Mouse (Mus musculus) hindbrain, embryonic 14.5 days (tissue): Measurements from ENCODE around the gene Nfu1. TPM values are rescaled to one million over a fixed set of nuclear protein-coding genes. Genes with fewer than 3 reads are reported as not detected.

ENCODE experiments used
- ATAC-seq: fragments of 200-750 bp; cut with Nextera tagmentation; 2 replicates; pipeline ENCODE4 v1.8.0; 2017; ENCODE audit warnings: moderate number of reproducible peaks, mild to moderate bottlenecking, moderate TSS enrichment, moderate library complexity; ENCODE audit not compliant: low FRiP score
- DNase-seq: peaks from one replicate; pipeline ENCODE4 v3.0.0-alpha.2; 2015; ENCODE audit warnings: low spot score
- H3K27ac ChIP-seq: fragments of 300-500 bp; sonication (generic); 2 replicates; pipeline ENCODE4 v1.5.1; 2014; ENCODE audit warnings: mild to moderate bottlenecking, moderate library complexity
- H3K27me3 ChIP-seq: fragments of 300-500 bp; sonication (generic); 2 replicates; pipeline ENCODE4 v1.6.1; 2014; ENCODE audit warnings: mild to moderate bottlenecking, low read length, mixed read lengths; ENCODE audit not compliant: control insufficient read depth, insufficient read depth
- H3K36me3 ChIP-seq: fragments of 300-500 bp; sonication (generic); replicated peaks from 2 replicates; pipeline ENCODE4 v1.6.1; 2014; ENCODE audit not compliant: control insufficient read depth, insufficient read depth
- H3K4me1 ChIP-seq: fragments of 300-500 bp; sonication (generic); replicated peaks from 2 replicates; pipeline ENCODE4 v1.6.1; 2014; ENCODE audit warnings: antibody characterized with exemption, low read length, mixed read lengths; ENCODE audit not compliant: control insufficient read depth, insufficient read depth
- H3K4me2 ChIP-seq: fragments of 300-500 bp; sonication (generic); replicated peaks from 2 replicates; pipeline ENCODE4 v1.6.1; 2014; ENCODE audit warnings: mild to moderate bottlenecking, moderate library complexity
- H3K4me3 ChIP-seq: fragments of 300-500 bp; sonication (generic); replicated peaks from 2 replicates; pipeline ENCODE4 v1.5.1; 2014; ENCODE audit warnings: mild to moderate bottlenecking, low read length
- H3K9ac ChIP-seq: fragments of 300-500 bp; sonication (generic); 2 replicates; pipeline ENCODE4 v1.6.1; 2014
- H3K9me3 ChIP-seq: fragments of 300-500 bp; sonication (generic); 2 replicates; pipeline ENCODE4 v1.6.1; 2016; ENCODE audit warnings: low read length; ENCODE audit not compliant: control insufficient read depth
- WGBS: fragments of 180-500 bp; shearing (Covaris S2); extraction: QIAGEN DNeasy Blood & Tissue Kit; methylation state at CpG from one replicate; pipeline ENCODE4 v1.1.7; 2014; 5-methylcytosine and 5-hydroxymethylcytosine counted together
- polyA plus RNA-seq: library from polyadenylated mRNA; unstranded; fragments of >200 nt; fragmentation: Nextera tagmentation; extraction: Ambion mirVana; gene quantifications from 2 replicates; pipeline ENCODE4 v1.2.1, GENCODE M21; 2014

Gene Nfu1
- polyA plus RNA-seq, 1 experiment from 2014 or later: 146 TPM

- no peak overlapping the region for H3K4me2 ChIP-seq
- H3K9me3 ChIP-seq: no peaks in the 10 kb centered on the region
- no peak overlapping the region for H3K27ac ChIP-seq
- peaks cover 39% of the 10 kb centered on the region for H3K36me3 ChIP-seq
- WGBS: 85% methylated on average over 3 of the region's 3 CpGs
- DNase-seq (no peak), ATAC-seq (no peak)
- no peak overlapping the region for H3K4me3 ChIP-seq
- no peak overlapping the region for H3K9ac ChIP-seq
- no peaks in the 10 kb centered on the region for H3K4me1 ChIP-seq
- no peaks in the 10 kb centered on the region for H3K27me3 ChIP-seq
These were observed 18.0 kb upstream of the Nfu1 start for GRCm38 (mm10) chr6:86991041-86991440.

DNA sequence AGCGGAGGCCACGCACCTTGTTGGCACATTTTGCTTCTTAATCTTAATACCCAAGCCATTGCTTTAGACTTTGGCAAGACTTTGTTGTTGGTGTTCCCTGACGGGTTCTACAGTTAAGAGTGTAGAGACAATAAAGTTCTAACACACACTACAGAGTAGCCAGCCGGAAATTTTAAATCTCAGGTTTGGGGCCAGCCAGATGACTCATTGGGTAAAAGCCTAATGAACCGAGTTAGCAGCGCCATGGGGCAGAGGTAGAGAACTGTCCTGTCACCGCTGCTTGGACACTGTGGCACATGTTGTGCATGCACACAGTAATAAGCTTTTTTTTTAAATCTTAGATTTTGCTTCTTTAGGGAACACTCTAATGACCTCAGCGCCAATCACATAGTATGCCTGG lies 16.7 kb upstream of the Nfu1 start:
- H3K9ac ChIP-seq: no peak overlapping the region
- no peak overlapping the region for H3K4me2 ChIP-seq
- H3K4me3 ChIP-seq: no peak overlapping the region
- no peak for ATAC-seq
- H3K9me3 ChIP-seq: no peaks in the 10 kb centered on the region
- DNase-seq: no peak
- H3K27me3 ChIP-seq: no peaks in the 10 kb centered on the region
- no peaks in the 10 kb centered on the region for H3K4me1 ChIP-seq
- WGBS: 93% methylated on average over 8 of the region's 8 CpGs
- peaks cover 39% of the 10 kb centered on the region for H3K36me3 ChIP-seq
- H3K27ac ChIP-seq: no peak overlapping the region

DNA sequence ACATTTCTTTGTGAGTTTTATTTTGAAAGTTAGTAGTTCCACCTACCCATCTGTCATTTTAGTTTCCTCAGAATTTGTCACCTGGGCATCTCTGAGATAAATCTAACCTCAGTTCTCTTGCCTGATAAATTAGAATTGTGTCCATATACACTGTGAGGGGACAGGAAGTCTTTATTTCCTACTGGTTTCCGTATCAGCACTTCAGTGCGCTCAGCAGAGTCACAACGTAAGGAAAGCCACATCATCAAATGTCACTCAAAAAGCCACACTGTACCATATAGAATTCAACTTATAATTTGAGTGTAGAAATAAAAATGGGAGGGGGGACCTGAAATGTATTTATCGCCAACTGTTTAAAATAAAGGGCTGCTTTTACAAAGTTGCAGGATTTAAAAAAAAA lies 14.8 kb upstream of the Nfu1 start:
- 91% methylated on average over 4 of the region's 4 CpGs for WGBS
- Histone ChIP-seq H3K4me2 (no peak overlapping the region), H3K9ac (no peak overlapping the region), H3K27ac (no peak overlapping the region), H3K36me3 (peaks cover 41% of the 10 kb centered on the region), H3K4me3 (no peak overlapping the region), H3K4me1 (no peaks in the 10 kb centered on the region), H3K9me3 (no peaks in the 10 kb centered on the region), H3K27me3 (no peaks in the 10 kb centered on the region)
- no peak for DNase-seq
- no peak for ATAC-seq

- Histone ChIP-seq H3K27me3 (no peaks in the 10 kb centered on the region), H3K4me2 (no peak overlapping the region), H3K36me3 (peaks cover 45% of the 10 kb centered on the region), H3K4me1 (no peaks in the 10 kb centered on the region), H3K9ac (no peak overlapping the region), H3K4me3 (no peak overlapping the region), H3K9me3 (no peaks in the 10 kb centered on the region), H3K27ac (no peak overlapping the region)
- ATAC-seq (no peak), DNase-seq (no peak)
- 77% methylated on average over 5 of the region's 5 CpGs for WGBS
These were observed 12.3 kb upstream of the Nfu1 start for GRCm38 (mm10) chr6:86996629-86997307.

GRCm38 (mm10) chr6:86997360-86997759 lies 11.7 kb upstream of the Nfu1 start:
- H3K27ac ChIP-seq: no peak overlapping the region
- H3K4me3 ChIP-seq: no peak overlapping the region
- ATAC-seq (no peak), DNase-seq (no peak)
- H3K36me3 ChIP-seq: peaks cover 45% of the 10 kb centered on the region
- no peak overlapping the region for H3K4me2 ChIP-seq
- H3K4me1 ChIP-seq: no peaks in the 10 kb centered on the region
- H3K27me3 ChIP-seq: no peaks in the 10 kb centered on the region
- WGBS: 92% methylated on average over 6 of the region's 6 CpGs
- H3K9ac ChIP-seq: no peak overlapping the region
- no peaks in the 10 kb centered on the region for H3K9me3 ChIP-seq

DNA sequence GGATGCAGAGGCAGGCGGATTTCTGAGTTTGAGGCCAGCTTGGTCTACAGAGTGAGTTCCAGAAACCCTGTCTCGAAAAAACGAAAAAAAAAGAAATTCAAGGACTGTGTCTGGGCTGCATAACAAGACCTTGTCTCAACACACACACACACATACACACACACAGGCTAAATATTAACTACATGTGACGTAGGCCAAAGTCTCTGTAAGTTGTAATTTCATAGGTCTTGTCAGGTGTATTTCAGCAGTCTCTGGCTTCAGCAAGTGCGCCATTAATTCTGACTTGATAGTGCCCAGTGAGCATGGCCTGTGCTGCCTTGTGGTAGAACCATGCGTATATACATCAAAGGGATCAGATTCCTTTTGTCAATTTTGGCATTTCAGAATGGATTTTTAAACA lies 7.0 kb upstream of the Nfu1 start:
- H3K4me2 ChIP-seq: no peak overlapping the region
- WGBS: 96% methylated on average over 6 of the region's 6 CpGs
- peaks cover 27% of the 10 kb centered on the region for H3K36me3 ChIP-seq
- H3K4me3 ChIP-seq: no peak overlapping the region
- no peak overlapping the region for H3K27ac ChIP-seq
- H3K4me1 ChIP-seq: no peaks in the 10 kb centered on the region
- no peak overlapping the region for H3K9ac ChIP-seq
- no peaks in the 10 kb centered on the region for H3K27me3 ChIP-seq
- DNase-seq: no peak
- H3K9me3 ChIP-seq: no peaks in the 10 kb centered on the region
- no peak for ATAC-seq

- no peak overlapping the region for H3K4me3 ChIP-seq
These were observed 6.4 kb upstream of the Nfu1 start for GRCm38 (mm10) chr6:87002521-87003055.

DNA sequence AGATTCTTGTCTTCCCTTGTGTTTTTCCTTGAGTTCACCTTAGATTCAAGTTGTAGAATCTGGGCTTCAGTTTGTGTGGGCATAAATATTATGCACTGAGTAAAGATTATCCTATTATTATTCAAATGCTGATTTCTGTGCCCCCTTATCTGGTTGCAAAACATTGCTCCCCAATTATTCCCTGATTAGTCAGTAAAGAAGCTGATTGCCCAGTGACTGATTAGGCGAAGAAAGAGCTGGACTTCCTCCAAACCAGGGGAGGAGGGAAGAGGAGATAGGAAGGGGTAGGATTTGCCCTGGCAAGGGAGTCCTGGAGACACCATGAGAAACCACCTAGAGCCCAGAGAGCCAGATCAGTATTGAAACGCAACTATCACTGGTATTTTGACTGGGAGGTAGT lies 4.9 kb upstream of the Nfu1 start:
- H3K27ac ChIP-seq: no peak overlapping the region
- DNase-seq: no peak
- peaks cover 9% of the 10 kb centered on the region; the same call in 1 of the 2 replicates for H3K36me3 ChIP-seq
- no peak for ATAC-seq
- H3K9me3 ChIP-seq: no peaks in the 10 kb centered on the region
- H3K4me1 ChIP-seq: no peaks in the 10 kb centered on the region
- H3K27me3 ChIP-seq: no peaks in the 10 kb centered on the region
- H3K9ac ChIP-seq: no peak overlapping the region
- 71% methylated on average over 2 of the region's 2 CpGs for WGBS
- H3K4me2 ChIP-seq: no peak overlapping the region
- H3K4me3 ChIP-seq: no peak overlapping the region

More at GRCm38 (mm10) chr6:87002521-87003055, 6.4 kb upstream of the Nfu1 start:
- H3K27ac ChIP-seq: no peak overlapping the region
- H3K36me3 ChIP-seq: peaks cover 22% of the 10 kb centered on the region
- DNase-seq (peak; percentile 89), ATAC-seq (peak; percentile 68; the same call in 1 of the 2 replicates)
- no peaks in the 10 kb centered on the region for H3K4me1 ChIP-seq
- no peak overlapping the region for H3K9ac ChIP-seq
- 47% methylated on average over 8 of the region's 8 CpGs for WGBS
- no peak overlapping the region for H3K4me2 ChIP-seq
- H3K9me3 ChIP-seq: no peaks in the 10 kb centered on the region
- no peaks in the 10 kb centered on the region for H3K27me3 ChIP-seq

- no peak overlapping the region for H3K4me3 ChIP-seq
- ATAC-seq (no peak), DNase-seq (no peak)
- H3K36me3 ChIP-seq: no peaks in the 10 kb centered on the region
- H3K4me1 ChIP-seq: peaks cover 5% of the 10 kb centered on the region
- no peak overlapping the region for H3K4me2 ChIP-seq
- H3K9me3 ChIP-seq: no peaks in the 10 kb centered on the region
- H3K9ac ChIP-seq: no peak overlapping the region
- H3K27ac ChIP-seq: no peak overlapping the region
- no peaks in the 10 kb centered on the region for H3K27me3 ChIP-seq
These were observed 3.5 kb upstream of the Nfu1 start for GRCm38 (mm10) chr6:87005577-87005976.
